Mouse (Mus musculus) spleen, adult 18-20 months (tissue): Measurements from ENCODE around the gene Eid3.

Source experiments
- DNase-seq, 2 experiments: peaks; one replicate each; pipeline ENCODE4 v3.0.0; 2022; ENCODE audit warnings: mixed read lengths in 2 of 2

Gene Eid3

DNA sequence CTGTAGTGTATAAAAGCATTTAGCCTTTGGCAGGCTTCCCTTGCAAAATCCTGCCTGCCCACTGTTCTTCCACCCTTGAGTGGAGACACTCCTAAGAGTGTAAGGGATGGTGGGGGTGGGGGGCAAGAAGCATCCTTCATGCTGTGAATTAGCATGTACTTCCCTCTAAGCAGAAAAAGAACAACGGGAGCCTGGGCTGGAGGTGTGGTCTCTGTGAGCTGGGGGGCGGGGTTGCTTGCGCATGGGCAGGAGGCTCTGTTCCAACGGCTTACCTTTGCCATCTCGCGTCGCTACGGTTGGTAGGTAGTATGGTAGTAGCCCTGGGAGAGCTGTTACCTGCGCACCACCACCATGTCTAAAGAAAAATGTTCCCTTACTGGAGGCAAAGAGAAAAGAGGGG lies at the start of gene Eid3:
Gene Eid3, plus strand, starts transcription at position 271 of the 400 bp plus-strand sequence.
- peak; percentile 20 to 43 for DNase-seq

DNA sequence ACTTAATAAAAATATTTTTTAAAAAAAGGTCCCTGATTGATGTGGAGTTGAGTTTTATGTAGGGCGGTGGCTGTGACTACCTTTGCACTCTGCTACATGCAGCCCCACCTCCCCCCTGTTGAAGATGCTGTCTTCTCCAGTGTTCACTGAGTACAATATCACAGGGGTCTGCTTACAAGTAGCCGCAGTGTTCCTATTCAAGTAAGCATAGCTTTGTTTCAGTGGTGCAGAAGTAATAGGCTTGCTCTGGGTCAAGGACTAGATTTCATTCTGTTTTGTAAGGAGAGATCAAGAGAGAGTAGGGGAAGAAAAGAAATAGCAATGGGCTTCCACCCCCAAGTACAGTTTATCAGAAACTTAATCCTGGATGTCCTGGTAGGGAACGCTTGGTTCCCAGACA lies 48.9 kb upstream of the Eid3 start:
- DNase-seq: no peak

DNA sequence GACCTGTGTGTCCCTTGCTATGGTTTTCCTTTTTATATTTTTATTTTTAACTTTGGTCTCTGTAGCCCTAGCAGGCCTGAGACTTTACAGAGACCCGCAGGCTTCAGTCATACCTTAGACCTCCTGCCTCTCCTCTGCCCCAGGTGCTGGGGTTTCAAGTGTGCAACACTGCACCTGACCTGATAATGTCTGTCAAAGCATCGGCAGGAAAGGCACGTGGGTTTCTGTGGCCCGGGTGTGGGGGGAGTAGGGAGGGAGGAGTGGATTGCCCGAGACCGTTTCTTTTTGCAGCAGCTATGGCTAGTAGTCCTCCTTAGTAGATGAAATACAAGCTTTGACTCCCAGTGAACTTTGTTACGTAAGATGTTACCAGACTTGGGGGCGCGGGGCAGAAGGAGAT lies 48.5 kb upstream of the Eid3 start:
- peak in 1 of 2 experiments; percentile 18 for DNase-seq

DNA sequence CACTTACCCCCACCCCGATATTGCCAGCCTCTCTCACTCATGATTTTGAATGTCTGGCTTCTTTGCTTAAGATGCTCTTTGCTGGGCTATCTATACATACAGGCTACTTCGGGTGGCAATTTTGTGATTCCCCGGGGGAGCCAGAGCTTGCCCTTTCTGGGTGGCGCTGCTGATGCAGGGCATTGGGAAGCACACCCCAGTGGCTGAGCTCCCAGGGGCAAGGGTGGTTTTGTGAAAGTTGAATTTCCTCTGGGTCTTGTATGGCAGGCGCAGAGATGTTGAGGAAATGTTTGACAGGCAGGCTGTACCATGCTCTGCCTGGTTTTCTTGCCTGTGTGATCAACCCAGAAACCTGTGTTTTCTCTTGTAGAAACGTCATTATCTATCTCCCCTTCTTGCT lies 47.8 kb upstream of the Eid3 start:
- DNase-seq: peak; percentile 37 to 43

DNA sequence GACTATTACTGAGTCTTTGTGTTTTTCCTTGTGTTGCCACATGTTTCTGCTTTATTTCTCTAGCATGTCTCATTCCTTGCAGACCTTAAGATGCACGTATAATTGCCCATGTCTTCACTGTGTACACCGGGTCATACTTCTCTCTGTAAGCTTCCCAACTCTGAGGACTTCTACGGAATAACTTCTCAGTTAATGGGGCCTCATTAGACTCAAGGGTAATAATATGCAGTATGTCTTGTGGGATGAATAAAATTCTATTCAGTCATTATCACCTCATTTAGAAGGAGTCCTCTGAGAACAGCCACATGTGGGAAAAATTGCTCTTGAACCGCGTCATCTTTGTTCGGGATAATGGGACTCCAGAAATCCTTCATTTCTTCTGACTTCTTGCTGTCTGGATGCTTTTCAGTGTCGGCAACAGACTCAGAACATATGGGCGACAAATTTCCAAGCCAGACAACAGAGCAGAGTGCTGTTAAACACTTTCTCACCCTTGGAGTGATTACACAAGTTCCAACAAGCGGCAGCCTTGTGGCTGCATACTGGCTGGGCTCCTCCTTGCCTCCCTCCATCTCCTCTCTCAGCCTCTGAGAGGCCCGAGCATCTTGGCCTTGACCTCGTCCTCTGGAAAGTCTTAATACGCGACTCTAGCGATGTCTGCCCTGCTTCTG lies 43.2 kb upstream of the Eid3 start:
- no peak for DNase-seq

DNA sequence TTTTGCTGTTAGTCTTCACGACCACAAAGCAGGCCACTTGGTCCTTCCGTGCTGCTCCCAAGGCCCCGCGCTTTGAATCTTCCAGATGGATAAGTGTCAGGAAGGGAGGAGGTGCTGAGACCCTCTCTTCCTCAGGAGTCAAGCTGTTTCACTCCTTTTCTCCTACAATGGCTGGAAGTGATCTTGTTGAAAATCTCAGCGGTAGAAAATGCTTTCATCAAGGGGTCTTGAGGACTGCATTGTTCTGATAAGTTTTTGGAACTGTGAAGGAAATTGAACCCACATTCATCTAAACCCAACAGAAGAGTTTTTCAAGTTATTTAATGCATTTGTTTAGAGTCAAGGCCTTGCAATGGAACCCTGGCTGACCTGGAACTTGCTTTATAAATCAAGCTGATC lies 42.6 kb upstream of the Eid3 start:
- DNase-seq: no peak

DNA sequence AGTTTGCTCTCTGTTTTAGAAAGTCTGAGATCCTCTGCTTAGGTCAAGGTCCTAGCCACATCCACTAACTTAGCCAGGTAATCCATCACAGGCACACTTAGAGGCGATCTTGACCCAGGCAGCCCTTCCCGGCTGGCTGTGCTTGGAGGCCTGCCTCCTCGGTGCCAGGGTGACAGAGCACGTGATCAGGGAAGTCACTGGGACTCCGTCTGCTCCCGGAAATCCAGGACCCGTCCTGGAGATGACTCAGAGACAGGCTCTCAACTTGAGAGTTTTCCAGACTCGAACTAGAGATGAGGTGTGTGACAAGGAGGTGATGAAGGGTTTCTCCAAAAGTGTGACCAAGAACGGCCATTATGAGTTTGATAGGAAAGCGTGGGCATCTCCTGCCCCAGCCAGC lies 41.9 kb upstream of the Eid3 start:
- DNase-seq: no peak

DNA sequence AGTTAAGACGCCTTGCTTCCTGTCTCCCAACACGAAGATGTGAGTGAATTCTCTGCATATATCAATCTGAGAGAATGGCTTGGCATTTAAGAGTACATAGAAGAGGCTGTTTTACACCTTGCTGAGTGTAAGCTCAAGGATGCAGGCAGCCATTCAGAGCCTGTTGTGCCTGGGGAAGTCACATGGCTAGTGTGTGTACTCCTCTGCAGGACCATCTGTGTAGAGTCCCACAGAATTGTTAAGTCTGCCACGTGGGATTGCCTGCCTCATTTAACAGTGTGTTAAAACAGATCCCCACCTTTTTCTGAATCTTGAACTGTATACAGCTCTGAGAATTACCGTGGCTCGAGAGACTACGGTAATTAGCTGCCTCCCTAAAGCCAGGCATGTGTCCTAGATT lies 39.9 kb upstream of the Eid3 start:
- DNase-seq: no peak

DNA sequence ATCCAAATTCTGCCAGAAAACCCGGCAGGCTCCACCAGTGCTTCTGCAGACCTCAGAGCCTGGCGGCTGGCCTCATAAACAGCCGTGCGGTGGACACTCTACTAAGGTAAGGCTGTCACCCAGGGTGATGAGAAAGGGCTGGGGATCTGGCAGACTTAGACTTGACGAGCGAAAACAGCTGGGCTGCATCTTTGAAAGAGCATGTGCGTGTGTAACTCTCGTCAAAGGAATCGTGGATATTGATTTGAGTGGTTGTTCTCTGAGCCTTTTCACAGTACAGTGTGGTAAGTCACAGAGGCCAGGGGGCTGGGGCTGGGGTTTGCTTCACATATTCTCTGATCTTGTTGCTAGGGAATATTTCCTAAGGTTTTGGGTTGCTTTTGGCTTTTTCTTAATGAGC lies 32.5 kb upstream of the Eid3 start, which contains the start of gene Txnrd1:
Gene Txnrd1, plus strand, starts transcription at position 26 of the 400 bp plus-strand sequence.
- DNase-seq: no peak

DNA sequence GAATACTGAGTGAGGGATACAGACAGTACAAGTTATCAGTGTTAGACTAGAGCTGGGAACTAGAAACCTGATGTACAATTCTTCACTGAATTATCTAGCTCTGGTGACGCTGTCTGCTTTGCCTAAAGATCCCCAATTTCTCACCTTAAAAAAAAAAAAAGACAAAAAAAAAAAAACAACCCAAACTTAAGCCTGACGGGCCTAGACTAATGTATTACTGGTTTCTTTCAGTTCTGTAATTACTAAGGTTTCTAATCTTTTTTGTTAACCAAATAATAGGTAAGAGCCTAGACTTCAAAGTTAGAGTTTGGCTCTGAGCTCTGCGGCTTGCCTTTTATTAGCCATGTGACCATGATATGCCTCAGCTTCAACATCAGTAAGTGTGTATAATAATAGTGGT lies 30.5 kb upstream of the Eid3 start:
- no peak for DNase-seq

DNA sequence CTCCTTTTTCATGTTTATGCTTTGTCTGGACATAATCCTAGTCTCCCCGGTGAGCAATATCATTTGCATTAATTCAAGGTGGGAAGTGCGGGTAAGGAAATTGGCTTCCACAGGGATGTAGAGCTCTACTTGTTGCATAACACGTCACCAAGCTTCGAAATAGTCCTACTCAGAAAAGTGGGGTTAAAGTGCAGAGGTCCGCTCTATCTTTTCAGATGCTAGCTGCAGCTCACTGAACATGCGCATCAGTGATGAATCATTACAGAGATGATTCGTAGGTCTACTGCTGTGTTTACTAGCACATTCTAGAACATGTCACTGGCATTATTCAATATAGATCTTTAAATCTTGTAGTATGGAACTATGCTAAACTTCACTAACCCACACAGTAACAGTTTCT lies 28.0 kb upstream of the Eid3 start:
- no peak for DNase-seq

DNA sequence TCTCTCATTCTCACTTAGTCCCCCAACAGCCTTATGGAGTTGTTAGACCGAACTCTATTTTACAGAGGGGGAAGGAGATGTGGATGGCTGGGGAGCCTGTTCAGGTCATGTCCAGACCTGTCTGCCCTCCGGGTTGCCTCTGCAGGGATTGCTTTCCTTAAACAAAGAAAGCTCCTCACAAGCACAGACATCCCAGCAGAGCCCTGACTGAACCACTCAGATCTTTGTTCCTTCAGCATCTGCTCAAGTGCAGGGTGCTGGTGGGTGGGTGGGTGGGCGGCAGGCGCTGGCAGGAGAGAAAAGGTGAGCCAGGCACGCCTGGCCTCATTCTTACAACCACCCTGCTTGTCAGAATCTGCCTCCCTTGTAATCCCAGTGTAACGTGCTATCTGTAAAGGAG lies 22.3 kb upstream of the Eid3 start:
- DNase-seq: no peak

DNA sequence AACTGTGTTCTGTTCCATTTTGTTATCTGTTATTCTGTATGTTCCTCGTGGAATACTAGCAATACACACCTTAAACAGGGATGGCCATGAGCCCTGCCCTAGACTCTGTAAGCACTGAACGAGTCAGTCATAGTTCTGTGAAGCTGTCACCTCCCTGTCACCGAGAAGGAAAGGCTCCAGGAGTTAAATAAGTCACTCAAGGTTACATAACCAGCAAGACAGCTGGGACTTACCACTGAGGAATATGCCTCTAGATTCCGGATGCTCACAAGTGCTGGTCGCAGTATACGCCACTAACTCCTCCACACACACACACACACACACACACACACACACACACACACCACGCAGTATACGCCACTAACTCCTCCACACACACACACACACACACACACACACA lies 21.7 kb upstream of the Eid3 start:
- DNase-seq: no peak

DNA sequence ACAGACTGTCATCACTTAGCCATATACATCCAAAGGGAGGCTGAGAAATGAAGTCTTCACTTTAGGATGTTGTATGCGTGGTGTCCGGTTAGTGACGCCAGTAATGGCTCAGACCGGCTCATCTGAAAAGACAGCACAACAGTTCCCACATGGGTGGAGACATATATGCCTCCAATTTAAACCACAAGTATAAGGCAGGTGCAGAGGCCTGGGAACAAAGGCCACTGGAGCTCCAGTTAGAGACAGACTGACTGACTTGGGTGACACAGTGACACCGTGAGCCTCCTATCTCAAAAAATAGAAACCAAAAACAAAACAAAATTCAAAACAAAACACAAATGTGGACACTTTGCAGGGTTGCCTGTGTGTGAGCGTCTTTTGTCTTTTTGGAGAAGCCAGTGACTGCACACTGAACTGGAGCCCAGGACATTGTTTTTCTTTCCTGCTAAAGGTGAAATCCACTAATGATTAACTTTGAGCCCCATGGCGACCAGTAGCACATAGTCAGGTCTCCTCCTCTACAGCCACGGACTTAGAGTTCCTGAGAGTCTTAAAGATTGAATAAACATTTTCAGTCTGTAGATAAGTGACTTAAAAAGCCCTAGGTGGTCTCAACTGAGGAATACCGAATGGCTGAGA lies 18.5 kb upstream of the Eid3 start:
- no peak for DNase-seq

DNA sequence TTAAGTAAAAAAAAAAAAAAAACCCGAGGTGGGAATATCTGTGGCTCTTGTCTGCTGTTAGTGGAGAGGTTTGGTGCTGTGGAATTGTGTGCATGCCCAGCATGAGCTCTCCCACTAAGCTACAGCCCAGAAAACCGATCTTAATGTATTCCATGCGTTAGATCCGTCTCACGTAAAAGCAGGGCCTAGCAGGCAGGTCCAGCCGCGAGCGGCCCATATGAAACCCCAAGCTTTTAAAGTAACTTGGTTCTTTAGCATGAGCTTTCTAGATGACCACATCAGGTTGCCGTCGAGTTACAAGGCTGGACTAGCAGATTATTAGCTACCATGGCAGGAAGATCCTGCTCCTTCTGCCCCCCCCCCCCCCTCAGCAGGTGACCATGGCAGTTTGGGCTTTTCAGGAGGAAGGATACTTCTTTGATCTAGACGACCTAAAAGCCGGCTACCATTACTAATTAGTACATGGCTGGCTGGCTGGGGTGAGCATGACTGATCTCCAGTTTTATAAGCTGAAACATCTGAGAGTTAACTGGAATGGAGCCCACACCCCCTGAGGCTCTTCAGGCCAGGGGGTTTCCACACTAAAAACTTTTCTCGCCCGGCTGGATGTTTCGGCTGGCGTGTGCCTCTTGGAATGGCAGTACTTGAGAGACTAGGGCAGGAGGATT lies 16.6 kb upstream of the Eid3 start:
- no peak for DNase-seq

DNA sequence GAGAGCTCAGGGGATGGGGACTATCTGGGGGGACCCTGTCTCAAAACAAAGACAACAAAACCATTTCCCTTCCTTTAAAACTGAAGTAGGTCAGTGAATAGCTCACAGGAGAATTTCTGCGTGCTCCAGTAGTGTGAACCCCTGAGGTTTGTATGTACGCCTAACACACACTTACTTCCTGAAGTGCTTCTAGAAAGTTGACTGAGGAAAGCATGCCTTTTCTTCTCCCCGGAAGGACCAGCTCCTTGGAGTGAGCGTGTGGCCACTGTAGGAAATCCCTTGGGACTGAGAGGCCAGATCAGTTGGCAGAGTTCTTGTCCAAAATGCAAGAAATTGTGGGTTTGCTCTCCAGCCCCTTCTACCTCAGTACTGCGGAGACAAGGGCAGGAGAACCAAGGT lies 16.1 kb upstream of the Eid3 start:
- DNase-seq: no peak

DNA sequence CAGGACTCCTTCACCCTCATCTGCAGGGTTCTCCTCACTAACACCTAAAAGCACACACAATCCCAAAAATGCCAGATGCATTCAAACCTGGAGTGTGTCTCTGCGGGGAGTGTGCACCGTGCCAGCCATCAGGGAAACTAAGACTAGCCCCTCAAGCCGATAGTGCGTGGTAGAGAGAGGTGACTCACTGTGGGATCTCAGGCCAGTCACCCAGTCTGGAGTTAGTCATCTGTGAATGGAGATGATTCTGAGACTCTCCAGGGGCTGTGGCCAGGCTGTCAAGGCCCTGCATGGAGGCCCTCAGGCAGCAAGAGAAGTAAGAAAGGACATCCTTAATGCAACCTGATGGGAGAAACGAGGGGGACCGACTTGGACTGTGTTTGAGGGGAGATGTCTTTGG lies 14.7 kb upstream of the Eid3 start:
- DNase-seq: no peak

DNA sequence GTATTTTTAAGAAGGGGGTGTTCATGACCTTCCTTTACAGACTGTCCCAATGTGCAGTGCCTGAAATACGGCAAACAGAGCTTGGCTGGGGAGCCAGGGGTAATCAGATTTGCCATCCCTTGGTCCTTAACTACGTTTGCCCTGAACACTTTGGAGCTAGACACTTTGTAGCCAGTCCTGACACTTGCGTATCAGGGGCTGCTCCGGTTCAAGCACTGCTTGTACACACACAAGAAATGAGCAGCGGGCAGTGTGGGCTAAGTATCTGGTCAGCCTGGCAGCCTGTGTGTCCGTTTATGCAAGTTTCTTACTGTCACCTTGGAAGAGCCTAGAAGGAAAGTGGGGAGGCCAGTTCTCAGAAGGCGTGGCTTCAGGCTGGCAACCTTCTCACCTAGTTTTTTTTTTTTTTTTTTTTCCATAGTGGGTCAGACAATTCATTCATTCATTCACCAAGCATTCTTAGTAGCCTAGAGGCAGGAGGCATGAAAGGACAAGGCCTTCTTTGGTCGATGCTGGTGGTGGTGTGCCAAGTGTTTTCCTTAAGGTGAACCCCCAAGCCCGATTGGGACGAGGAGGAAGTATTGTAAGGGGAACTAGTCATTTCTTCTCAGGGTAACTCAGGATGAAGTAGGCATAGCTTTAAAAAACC lies 8.3 kb upstream of the Eid3 start:
- DNase-seq: no peak

DNA sequence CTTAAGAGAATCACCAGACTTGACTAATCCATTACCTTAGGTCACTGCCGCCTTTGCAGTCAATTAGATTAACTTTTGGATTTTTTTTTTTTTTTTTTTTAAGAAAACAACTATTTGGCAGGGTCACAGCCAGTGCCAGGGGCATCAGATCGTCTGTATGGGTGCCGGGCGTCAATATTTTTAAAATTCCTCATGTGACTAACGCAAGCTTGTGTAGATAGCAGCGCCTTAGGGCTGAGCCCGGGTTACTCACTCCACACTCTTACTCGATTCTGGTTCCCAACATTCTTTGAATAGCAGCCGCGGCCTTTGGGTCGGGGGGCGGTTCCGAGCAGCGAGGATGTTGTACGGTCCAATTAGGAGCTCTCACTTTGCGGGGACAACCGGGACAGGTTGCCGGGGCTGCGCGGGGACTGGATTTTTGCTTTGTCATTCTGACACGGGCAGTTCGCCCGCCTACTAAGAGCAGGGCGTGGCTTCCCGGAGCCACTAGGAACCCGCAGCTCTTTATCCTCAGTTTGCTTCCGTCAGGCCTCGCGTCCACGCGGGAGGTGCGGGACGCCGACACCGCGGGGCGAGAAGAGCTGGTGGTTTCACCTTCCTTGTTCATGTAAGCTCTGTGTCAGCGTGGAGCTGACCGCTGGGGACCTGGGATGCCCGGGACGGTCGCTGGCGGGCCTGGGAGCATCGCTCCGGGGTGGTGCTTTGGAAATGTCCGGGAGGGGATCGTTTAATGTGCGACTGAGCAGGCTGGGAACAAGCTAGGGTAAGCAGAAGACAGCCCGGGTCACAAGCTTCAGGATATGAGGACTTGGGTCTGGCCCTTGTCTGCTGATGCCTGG lies 7.5 kb upstream of the Eid3 start:
- DNase-seq: peak; percentile 61 to 63

DNA sequence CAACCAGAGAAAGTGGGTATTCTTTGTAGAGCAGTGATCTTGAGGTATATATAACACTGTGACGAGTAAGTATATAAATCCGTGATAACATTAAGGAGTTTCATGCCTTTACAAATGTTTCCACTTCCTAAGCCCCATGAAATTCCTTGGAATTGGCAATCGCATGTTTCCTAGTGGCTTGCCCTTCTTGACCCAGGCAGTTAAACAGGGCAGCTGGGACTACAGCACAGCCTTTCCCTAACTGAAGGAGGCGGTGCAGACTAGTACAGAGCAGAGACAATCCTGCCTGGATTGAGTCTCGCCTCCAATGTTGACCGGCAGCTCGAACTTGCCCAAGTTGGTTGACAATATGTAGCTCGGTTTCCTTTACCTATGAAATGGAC lies 6.9 kb upstream of the Eid3 start:
- peak in 1 of 2 experiments; percentile 20 for DNase-seq

DNA sequence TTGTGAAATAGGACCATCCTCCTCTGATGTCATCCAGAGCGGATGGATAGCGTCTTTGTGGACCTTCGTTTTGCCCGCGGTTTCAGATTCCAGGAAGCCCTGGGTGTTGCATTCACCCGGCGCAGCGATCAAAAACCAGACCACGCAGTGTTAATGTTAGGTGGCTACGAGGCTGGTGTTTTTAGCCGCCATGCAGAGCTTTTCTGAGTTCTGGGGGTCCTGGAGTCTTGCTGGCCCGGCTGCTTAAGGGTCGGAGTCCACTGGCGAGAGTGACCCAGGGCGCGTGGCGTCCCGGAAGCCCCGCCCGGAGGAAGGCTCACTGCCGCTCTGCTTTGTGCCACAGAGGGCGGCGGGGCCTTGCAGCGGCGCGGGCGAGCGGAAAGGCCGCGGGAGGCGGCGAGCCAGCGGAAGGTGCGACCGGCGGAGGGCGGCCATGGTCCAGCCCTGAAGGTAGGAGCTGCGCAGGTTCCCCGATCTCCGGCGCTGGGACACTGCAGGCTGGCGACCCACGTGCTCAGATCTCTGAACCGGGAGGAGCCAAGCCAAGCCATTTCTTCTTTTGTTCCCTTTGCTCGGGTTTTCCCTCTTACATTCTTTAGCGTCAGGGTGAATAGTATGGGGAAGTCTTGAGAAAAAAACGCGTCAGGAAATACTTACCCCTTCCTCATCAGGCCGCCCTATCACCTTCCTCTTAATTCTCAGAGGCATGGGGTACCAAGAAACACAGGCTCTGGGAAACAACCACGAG lies 6.1 kb upstream of the Eid3 start:
- peak; percentile 61 to 77 for DNase-seq

DNA sequence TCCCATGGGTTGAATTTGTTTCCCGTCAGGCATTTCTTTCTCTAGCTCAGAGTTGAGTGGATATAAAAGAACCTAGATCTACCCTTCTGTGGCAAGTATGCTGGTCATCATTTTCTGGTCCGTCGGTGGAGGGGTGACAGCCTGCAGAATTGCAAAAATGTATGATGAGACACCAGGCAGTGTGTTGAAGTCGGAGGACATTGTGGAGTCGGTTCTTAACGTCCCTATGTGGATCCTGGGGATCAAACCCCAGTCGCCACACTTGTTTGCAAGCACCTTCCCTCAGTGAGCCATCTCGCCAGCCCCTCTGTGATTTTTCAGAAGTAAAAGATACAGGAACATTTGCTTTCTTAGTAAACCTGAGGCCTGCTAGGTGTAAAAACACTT lies 5.5 kb upstream of the Eid3 start:
- DNase-seq: peak in 1 of 2 experiments; percentile 9
